Mouse (Mus musculus): ENCODE measurements at regions not wholly inside any gene's neighbourhood (a gene's known extent, or its start where the extent isn't known, plus 50 kb on each side); places are given as distances from the start of the nearest gene placed in this dataset.

GRCm38 (mm10) chr15:68655046-68655445 is 2154.3 kb upstream of the Lrrc6 start:
- TF ChIP-seq CTCF (IDR thresholded peaks at IDR 0.05; ENCODE audit: control insufficient read depth, insufficient read depth, low read length): no peak
- no peak for TF ChIP-seq POLR2A (IDR thresholded peaks at IDR 0.05; ENCODE audit: borderline replicate concordance, control insufficient read depth, low read depth, low read length)

All from bone marrow, adult 2 months (tissue).